Mouse (Mus musculus) mature B cell (primary cell): ENCODE measurements around the gene Akap12.

Experiments used
- in situ Hi-C: fragments of 300-500 bp; cut with MboI; formaldehyde crosslinking; loops from 2 replicates; pipeline ENCODE4 v1.14.3; 2019

The Akap12 gene

DNA sequence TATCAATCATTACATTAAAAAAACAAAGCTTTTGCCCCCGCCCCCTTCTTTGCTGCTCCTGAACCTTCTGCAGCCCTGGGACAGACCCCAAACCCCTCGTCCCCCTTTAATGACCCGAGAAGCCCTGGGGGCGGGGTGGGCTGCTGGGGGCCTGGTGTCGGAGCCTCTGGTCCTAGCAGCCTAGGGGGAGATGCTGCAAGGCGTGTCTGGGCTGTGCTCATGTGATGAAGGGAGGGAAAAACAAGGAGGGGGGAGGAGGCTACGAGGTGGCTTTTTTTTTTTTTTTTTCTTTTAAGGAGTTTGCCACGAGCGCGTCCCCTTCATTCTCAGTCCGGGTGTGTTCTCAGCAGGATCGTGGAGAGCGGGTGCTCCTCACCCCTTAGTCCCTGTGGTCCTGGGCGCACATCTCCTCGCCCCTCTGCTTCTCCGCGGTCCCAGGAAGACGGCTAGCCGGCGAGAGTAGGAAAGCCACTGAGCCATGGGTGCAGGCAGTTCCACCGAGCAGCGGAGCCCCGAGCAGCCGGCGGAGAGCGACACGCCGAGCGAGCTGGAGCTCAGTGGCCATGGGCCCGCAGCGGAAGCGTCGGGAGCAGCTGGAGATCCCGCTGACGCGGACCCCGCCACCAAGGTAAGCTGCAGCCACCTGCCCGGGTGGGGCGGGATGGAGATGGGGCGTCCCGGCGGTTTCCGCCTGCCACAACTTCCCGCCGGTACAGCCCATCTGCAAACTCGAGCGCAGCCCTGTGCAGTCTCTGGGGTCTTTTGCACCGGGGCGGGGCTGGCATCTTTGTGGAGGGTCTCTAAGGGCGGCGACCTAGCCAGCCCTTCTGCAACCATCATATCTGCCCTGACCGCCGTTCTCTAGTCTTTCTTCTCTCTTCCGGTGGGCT lies at the start of gene Akap12:
Gene Akap12 (plus strand): TSS at position 340 of the 890 bp plus-strand sequence.
- in situ Hi-C loops = no loop called here

DNA sequence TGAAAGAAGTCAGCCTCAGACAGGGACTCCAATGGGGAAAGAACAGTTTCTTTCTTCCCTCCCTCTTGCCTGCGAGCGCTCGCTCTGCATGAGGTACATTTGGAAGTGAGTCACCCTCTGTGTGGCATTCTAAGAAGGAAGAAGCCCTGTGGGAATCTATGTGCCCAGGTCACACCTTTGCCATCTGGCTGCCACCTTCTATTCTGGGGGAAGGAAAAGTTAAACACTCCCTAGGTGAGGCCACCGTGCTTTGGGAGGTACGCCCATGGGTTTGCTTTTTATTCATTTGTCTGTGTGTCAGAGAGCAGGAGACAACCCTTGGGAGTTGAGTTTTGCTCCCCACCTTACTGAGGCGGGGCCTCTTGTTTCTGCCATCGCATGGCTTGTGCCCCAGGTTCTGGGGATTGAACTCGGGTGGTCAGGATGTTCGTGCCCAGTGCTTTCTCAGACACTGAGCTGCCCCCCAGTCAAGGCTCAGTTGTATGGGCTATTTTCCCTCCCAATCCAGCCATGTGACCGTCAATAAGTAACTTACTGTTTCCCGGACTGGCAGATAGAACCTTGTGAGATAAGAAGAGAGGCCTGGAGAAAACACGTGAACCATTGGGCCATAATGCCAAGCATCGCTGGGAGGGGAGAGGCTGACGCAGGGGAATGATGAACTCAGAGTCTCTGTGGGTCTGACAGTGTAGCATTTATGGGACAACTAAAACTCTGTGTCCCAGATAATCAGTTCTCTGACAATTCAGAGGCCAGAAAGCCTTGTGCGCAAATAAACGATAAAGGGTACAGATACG lies 35.4 kb upstream of the Akap12 start:
- in situ Hi-C loops = no loop called here

DNA sequence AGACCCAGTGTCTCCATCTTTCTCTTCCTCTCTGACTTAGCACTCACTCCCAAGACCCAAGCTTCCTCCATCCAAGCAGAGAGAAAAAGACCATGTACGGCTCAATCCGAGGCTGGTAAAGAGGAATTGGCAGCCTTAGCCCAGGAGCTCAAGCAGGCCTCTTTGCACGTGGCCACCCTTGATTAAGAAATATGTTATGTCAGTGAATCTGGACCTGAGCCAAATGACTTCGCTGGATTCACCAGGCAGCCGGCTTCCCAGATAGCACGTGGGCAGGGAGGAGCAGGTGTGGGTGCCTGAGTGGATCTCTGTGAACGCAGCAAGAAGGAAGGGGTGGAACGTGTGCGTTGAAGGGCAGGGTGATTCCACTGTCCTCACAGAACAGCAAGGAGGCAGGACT lies 33.1 kb upstream of the Akap12 start:
- in situ Hi-C loops = no loop called here

DNA sequence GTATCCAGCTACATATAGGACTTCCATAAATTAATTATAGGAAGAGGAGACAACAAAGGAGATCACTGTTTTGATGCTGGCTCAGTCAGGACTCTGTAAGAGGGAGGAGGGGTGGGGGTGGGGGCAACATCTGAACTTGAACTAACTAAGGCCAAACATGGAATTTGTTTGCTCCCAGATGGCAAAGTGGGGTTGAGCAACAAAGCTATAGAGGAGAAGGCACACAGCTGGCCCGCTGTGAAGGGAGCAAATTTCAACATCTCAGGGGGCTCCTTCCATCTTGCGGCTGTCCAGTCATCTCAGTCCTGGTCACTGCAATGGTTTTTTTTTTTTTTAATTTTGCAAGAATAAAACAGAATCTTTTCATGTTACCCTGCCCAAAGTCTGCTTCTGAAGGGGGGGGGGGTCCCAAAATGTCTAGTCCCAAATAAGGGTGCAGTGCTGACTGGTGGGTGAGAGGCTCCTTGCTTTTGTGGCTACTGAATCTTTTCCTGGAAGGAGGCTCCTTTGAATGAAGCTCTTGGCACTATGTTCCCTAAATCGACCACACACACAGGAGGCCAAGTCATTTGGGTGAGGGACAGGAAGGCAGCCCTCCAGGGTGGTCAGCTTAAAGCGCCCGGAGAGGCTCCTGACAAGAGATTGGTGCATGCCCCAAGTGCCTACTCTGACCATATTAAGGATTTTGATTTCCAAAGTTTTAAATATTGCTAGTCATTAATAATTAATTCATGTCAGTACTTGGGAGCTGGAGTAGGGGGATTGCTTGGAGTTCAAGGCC lies 26.2 kb upstream of the Akap12 start:
- in situ Hi-C loops = no loop called here

DNA sequence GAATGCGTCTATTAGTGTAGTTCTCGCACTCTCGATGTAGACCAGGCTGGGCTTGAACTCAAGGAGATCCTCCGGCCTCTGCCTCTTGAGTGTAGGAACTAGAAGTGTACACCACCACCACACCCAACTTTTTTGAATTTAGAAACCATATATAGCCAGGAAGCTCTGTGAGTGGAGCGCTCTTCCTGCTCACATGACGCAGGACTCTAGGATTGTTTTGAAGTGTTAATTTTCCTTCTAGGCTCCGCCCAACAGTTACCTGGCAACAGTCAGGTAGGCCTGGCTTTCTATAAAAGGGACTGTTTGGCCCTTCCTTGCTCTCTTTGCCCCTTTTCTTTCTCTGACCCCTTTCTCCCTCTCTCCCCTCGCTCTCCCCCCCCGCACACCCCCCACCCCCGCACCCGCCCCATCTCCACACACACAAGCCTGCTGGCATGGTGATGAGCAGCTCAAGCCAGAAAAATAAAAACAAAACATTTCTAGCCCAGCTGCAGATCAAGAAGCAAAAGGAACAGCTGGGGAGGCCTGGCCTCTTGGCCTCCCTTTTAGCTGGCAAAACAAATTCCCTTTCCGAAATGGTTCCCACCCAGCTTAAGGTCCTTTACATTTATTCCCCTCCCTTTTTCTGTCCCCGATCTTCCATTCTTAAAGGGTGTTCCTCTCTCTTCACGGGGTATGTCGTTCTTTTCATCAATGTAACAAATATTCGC lies 22.4 kb upstream of the Akap12 start:
- in situ Hi-C loops = no loop called here

DNA sequence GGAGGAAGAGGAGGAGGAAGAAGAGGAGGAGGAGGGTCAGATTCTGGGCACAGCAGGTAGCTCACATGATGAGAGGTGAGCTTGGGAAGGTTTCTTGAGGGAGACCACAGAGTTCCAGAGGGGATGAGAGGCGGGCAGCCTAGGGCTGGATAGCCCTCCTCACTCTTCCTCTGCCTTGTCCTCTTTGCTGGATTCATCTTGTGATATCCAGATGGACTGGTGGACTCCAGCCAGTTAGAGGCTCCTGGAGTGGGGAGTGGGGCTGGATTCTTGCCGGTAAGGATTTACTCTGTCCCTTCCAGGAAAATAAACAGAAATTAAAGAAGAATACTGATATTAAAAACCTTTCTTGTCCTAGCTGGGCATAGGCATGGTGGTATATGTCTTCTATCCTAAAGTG lies 20.4 kb upstream of the Akap12 start:
- in situ Hi-C loops = no loop called here

DNA sequence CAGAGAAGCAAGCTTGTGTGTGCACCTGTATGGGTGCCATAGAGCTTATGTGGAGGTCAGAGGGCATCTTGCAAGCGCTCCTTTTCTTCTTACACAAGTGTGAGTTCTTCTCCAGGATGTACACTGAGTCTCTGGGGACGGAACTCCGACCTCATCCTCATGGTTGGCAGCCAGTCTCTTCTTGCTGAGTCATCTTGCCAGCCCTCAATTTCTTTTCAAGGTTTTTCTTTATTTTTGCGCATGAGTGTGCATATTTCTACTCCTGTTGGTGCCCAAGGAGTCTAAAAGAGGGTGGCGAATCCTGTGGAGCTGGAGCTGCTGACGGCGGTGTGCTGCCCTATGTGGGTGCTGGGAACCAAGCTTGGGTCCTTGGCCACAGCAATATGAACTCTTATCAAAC lies 19.8 kb upstream of the Akap12 start:
- in situ Hi-C loops = no loop called here

DNA sequence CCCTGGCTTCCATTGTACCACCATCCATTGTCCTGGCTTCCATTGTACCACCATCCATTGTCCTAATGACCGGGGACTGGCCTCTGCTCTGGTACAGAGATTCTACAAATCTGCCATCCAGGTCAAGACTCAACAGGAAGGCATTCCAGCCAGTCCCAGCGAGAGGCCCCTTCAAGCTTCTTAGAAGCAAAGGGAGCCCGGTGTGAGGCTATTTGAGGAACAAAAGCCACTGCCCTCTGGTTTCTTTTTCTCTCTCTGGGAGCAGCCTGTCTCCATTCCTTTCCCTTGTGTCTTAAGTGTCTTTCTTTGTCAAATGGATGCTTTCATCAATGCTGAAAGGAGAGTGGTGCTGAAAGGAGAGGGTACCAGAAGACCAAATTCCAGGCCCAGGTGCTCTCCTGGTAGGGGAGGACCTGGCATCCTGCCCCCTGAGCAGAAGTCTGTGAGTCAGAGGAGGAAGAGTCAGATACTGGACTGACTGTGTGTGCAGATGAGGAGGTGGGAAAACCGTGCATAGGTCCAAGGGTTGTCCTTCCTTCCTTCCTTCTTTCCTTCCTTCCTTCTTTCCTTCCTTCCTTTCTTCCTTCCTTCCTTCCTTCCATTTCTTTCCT lies 16.8 kb upstream of the Akap12 start:
- in situ Hi-C loops = no loop called here

DNA sequence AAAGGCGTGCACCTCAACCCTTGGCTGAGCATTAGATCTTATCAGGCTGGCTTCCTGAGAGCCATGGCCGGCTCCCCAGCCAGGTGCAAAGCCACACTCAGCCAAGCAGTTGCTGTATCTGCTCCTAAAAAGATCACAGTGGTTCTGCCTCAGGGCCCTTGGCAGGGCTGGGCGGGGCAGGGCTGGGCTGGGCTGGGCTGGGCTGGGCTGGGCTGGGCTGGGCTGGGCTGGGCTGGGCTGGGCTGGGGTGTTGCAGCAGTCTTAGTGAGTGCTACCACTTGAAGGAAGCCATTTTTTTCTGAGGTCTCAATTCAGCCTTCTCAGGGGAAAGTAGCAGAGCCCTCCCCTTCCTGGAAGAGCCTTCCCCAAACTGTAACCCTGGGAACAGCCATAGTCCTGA lies 15.5 kb upstream of the Akap12 start:
- in situ Hi-C loops = no loop called here

DNA sequence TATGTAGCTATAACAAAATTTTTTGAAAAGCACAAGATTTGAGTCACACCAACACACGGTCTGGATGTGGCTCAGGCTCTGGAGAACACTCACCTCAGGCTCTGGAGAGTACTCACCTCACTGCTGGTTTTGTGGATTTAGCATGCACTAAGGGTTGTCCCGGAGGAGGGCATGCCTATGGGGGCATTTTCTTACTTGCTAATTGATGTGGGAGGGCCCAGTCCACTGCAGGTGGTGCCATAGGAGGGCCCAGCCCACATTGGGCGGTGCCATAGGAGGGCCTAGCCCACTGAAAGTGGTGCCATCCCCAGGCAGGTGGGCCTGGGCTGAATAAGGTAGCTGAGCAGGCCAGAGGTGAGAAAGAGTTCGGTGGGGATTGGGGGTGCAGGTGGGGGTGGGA lies 12.6 kb upstream of the Akap12 start:
- in situ Hi-C loops = no loop called here

DNA sequence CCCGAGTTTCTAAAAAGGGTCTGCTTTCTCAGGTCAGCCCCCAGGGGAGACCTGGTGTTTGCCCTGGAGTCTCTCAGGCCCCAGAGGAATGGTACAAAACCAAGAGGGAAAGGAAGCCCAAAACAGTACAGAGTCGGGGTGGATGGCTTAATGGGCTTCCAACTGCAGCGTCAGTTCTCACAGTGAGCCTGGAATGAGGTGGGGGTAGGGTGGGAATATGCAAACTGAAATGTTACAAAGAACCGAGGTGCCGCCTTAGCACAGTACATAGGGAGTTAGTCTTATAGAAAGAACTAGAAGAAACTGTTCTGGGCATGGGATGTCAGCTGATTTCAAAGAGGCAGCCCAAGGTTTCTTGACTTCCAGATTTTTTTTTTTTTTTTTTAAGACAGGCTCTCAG lies 11.7 kb upstream of the Akap12 start:
- in situ Hi-C loops = no loop called here

DNA sequence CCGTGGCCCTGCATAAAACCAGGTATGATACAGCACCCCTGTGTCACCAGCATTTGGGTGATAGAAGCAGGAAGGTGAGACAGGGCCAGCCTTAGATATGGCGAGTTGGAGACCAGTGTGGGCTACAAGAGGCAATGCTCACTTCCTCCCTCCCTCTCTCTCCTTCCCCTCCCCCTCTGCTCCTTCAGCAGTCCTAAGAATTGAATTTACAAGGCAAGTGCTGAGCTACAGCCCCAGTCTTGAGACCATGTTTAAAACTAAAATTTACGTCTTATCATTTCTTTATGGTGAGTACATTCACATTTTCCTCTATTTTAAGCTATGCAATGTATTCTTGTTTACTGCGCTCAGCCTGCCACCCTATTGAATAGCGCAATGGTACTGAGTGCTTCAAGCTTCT lies 5.3 kb upstream of the Akap12 start:
- in situ Hi-C loops = no loop called here

DNA sequence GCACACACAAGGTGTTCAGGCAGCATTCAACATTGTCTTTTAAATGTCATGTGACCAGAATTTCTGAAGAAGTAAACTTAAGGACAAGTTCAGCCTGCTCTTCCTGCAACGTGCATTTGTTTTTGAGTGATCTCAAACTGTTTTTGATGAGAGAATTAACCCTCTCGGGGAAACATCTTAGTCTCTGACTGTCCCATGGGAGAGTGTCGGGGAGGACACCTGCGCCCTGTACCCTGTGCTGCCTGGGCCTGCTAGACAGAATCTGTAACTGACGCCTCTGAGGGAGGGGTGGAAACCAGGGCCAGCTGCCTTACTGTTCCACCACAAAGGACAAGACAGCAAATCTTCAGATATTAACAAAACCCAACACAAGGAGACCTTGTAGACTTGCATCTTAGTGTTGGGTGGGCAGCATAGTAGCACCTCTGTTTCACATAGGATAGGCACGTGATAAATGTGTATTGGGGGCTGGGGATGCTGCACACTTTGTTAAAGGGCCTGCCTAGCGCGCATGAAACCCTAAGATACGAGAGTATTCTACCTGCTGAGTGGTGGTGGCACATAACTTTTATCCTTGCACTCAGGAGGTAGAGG lies 4.7 kb upstream of the Akap12 start:
- in situ Hi-C loops = no loop called here

DNA sequence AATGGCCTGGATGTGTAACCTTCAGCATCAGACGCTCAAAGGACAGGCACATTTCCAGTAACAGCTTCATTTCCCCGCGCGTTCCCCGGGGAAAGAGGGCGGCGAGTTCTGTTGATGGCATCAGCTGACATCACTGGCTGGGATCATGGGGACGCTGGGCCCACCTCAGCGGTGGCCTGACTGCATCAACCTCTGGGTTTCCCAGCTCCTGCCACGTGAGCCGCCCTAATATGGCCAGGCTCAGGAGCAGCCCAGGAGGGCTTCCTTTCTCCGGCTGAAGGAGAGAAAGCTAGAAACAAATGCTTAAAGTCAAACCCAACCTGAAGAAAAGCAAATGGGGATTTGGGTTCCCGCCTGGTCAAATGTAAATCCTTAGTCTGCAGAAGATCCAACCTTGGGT lies 539 bp upstream of the Akap12 start:
- in situ Hi-C loops = no loop called here

DNA sequence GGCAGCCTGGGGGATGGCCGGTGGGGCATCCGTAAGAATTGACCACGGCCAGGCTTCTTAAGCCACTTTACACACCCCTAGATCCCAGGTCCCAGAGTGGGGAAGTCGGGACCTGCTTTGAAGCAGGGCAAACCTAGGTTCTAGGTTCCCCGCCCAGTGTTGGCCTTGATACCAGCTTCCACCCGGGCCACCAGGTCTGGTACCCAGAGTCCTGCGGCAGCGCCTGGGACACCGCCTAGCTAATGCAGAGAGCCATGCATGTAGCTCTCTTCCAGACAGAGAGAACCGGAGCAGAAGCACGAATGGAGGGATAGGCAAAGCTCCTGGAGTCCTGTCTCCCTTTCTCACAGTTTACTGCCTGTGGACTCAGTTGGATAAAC lies 741 bp downstream of the Akap12 start:
- in situ Hi-C loops = no loop called here

DNA sequence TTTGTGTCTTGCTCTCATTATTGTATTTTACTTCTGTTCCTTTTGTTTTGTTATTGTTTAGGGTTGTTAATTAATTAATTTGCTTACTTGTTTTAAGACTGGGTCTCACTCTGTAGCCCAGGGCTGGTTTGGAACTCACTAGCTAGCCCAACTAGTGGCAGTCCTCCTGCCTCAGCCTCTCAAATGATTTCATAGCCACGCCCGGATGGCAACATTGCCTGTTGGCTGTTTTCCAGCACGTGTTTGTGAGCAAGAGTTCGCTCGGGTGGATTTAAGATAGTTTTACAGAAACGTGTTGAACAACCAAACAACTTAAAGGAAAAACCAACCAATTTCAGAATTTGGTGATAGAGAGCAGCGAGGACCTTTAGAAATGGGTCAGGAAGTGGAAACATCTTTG lies 1.3 kb downstream of the Akap12 start:
- in situ Hi-C loops = no loop called here

DNA sequence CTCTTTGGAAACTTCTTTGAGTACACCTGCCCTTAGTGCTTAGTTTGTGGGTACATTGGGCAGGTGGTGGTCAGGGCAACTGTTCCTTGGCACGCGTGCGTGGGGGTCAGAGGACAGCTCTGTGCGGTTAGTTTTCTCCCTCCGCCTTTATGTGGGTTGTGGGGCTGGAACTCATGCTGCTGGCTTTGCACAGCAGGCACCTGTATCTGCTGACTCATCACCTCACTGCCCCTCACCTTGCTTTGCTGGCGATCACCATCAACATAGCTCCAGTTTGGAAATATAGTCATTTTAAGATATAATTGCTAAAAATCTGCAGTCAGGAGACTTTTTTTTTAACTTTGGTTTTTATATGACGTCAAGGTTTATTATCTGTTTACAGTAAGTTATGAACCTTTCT lies 2.0 kb downstream of the Akap12 start:
- in situ Hi-C loops = no loop called here

DNA sequence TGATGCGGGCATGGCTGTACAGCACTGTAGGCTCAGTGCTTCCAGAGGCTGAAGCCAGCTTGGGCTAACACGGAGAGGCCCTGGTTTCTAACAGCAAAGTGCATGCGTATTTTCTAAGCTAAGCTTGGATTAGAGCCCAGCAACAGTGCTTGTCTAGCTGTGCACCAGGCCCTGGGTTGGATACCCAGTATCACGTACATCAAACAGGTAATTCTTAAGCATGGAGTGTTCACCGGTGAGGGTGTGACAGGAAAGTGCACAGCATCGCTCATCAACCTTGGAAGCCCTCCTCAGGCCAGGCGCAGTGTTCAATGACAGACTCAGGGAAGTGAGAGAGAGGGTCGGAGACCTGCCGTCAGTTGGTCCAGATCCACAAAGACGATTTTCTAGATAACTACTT lies 9.4 kb downstream of the Akap12 start:
- in situ Hi-C loops = no loop called here

DNA sequence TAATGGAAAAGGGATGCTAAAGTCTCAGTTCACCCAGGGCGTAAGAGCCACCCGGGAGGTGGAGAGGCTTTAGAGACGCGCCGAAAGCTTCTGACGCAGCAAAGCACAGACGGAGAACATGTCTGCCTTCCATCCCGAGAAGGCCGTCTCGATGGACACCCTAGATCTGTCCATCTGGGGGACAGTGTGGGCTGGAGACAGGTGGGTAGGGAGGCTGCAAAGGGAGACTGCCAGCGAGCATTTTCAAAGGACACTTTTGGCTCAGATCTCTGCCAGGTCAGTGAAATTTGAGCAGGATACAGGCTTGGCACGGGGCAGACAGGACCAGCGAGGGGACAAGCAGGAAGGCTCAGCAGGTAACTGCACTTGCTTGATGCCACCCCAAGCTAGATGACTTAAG lies 9.9 kb downstream of the Akap12 start:
- in situ Hi-C loops = no loop called here

DNA sequence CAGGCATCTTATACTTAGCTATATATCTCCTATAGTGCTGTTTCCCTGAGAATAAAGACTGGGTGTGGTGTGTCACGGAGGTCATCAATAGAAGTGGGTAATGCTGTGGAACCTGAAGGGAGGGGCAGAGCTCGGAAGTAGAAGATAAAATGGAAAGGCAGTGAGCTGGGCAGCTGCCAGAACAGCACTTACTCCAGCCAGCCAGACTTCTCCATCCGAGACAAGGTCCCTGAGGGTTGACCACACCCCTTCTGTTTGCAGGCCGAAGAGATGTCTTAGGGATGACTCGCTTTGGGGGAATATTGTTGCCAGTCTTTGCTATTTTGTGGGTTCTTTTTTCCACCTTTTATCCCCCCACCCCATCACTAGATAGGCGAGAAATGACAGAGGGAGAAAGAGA lies 11.9 kb downstream of the Akap12 start:
- in situ Hi-C loops = no loop called here

DNA sequence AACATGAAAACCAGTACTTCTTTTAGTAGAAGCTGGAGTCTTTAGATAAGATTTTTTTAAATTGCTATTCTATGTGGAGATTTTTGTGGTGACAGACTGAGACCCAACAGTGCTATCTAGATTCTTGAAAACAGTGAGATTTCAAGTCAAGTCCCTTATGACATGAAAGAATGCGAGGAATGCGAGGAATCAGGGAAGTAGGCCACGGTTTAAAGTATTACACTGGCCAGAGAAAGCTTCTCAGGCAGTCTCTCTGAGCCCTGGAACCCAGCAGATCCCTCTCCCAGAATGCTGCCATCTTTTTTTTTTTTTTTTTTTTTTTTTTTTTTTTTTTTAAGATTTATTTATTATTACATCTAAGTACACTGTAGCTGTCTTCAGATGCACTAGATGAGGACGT lies 16.2 kb downstream of the Akap12 start:
- in situ Hi-C loops = no loop called here
